Mouse (Mus musculus): ENCODE measurements around the gene Grm4. TPM values are rescaled to one million over a fixed set of nuclear protein-coding genes. Genes with fewer than 3 reads are reported as not detected.

Gene Grm4
- total RNA-seq, 2 experiments from 2014 or later: 0.08 to 0.24 TPM

DNA sequence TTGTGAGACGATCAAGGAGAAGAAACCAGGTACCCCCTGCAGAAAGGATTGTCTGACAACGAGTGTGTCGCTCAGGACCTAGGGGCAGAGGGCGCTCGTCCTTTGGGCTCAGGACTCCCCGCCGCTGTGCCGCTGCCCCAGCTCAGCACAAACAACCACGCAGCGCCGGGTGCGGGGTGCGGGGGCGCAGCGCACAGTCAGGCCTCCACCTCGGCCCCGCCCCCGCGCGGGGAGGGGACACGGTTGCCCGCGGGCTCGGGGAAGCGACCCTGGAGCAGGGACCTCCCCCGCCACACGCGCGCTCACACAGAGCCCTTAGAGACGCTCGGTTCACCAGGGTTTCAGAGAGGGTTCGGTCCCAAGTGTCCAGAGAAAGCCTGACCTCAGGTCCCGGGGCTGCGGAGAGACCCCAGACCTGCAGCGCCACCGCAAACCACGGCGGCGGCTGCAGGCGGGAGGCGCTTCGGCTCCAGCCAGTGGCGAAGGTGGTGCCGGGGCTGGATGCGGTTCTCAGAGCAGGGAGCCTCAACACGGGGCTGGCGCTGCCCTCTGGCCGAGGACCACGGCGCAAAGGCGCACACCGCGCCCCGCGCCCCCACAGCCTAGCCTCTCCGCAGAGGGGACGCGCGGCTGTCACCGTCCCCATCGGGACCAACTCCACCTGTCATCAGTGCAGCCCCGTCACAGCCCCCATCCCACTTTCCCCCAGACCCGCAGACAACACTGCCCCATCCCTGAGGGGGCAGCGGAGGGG is 9.2 kb downstream of the Grm4 start:
- DNase-seq: no peak

DNA sequence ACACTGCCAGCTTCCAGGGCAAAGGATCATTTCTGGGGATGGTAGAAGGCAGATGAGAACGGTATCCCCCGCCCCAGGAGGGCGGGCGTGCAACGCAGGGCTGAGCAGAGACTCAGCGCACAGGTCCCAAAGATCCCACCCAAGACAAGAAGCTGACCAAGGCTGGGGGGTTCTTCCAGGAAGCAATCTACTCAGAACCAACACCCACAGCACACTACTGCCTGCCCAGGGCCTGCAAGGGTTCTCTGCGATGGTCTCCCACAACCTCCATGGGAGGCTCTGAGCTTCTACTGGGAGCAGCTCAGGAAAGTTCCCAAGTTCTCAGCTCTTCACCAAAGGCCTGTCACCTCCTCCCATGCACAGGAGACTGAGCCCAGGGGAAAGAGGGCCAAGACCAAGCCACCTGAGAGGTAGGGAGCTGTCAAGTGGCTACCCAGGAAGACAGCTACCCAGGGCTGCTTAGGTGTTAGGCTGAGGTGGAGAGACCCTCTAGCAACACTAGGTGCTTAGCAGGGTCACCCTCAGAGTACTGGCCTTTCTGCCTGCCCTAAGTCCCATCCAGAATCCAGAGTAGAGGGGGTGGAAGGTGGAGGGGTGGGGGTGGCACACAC is 10.0 kb downstream of the Grm4 start:
- DNase-seq: no peak

DNA sequence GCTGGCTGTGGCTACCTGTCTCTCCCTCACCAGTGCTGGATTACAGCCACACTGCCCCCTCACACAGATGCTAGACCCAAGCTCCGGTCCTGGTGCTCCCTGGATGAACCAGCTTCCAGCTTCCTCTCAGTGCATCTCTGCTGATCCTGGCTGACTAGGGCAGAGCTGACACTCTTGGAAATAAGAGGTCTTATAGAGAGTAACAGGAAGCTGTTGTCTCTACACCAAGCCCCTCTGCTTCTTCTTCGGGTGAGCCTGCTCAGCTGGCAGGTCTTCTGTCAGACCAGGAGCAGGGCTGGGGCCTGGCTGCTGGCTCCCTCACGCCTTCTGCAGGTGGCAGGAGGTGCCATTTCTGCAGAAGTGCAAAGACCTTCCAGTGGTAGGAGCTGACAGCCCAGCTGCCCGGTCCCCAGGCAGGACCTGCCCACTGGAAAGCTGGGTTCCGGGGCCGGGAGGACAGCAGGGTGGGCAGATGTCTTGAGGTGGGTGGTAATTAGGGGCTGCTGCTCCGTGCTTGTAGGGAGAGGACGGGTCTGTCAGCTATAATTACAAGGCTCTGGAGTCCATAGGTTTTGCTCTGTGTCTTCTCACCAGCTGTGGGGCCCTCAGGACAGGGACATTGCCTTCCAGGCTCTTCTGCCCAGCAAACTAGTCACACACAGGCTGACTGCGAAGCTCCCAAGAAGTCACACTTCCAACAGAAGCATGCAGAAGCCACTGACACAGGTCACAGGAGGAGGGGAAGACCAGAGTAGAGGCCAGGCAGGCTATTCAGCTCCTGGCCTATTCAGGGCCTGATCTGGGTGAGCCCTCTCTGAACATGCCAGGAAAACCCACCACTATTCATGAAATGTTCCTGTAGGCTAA is 10.7 kb downstream of the Grm4 start:
- DNase-seq: no peak

DNA sequence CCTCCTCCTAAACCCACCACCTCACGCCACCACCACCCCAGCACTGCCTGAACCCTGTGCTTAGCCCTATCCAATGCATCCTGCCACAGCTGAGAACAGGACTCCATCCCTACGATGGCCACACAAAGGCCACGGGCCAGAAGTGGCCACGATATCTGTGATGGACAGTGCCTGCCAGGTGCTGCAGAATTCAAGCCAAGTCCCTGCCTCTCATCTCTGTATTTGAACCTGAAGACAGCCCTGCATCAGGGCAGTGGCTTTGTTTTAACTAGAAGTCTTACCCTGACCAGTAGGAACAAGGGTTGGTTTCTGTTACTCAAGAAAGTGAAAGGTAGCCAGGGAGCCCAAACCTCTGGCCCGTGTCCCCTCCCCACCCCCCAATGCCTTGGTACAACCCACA is 12.1 kb downstream of the Grm4 start:
- no peak for DNase-seq

DNA sequence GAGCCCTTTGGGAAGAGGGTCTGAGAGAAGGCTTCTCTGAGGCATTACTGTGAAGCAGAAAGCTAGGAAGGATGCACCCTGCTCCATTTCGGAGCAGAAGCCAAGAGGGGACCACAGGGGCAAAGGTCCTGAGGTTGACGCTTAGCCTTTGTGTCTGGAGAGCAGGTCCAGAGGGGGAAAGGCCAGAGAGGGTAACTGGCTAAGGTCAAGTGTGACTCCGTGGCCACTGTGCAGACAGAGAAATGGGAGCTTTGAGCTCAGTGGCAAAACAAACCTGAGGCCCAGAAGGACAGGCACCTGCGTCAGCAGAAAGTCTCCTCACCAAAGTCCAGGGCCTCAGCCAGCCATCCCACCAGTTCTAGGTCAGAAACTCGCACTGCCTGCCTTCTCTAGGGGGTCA is 12.7 kb downstream of the Grm4 start:
- DNase-seq: no peak

DNA sequence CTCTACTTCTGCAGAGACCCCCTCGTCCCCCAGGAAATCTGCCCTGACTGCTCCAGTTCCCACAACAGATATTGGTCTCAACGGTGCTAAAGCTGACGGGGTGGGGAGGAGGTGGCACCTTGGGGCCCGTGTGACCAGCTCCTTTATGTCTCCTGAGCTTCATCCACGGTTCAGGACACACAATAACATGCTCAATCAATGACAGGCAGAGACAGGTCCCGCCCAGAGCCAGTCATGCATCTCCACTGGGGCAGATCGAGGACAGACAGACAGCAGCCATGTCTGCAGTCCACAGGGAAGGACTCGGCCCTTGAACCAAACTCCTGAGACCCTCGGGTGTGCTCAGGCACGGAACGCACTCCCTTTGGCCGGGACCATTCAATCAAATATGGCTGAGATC is 13.2 kb downstream of the Grm4 start:
- DNase-seq: no peak

DNA sequence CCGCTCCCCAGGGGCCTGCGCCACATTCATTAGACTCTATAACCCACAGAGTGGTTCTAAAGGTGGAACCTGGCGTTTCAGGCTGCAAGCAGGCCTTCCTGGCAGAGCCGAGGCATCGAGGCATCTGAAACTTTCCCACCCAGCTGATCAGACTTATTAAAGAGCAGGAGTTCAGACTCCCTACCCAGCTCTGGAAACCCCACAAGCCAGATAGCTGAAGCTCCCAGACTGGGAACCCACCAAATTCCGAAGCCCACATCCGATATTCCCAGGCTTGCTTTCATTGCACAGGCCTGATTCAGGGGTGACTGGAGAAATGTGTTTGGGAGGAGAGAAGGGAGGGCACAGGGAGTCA is 13.6 kb downstream of the Grm4 start:
- no peak for DNase-seq

DNA sequence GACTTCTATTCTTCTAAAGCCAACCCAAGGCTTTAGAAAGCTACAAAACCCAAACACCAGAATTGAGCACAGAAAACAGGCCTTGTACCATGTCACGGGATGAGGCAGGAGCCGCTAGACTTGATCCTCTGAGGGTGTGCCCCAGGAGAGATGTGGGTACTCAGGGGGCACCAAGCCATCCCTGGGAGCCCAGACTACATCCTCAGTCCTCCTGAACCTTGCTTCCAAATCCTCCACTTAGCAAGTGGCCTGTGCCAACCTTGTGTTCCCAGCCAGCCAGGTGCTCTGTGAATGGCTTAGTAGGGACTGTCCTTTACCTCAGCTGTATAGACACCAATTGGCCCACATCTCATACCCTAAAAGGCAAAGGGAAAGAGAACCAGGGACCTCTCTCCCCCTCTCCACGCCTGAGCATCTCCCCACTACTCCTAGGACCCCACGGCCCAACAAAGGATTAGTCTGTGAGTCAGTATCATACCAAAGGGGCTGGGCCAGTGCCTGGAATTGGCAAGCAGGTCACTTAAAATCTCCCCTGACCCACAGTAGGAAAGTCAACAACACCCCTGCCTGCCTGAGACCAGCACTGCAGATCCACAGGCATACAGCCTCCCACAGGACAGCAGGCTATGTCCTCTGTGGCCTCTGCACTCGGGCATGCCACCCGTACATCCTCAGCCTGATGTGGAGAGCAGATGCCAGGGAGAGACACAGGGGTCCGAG is 14.2 kb downstream of the Grm4 start:
- no peak for DNase-seq

DNA sequence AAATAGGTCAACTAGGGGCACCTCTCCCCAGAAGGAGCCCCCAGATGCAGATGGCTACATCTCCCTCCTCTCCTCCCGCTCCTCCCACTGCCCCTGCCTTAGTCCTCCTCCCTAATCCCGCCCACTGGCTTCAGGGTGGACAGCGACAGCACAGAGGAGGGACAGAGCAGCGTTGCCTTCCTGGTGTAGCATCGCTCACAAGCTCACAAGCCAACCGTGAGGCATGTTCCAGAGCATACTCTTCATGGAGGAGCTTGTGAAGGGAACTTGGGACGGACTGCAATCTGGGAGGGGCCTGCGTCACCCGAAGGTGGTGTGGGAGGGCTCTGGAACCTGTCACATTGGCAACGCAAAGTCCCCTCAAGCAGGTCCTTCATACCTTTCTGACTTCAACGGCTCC is 14.8 kb downstream of the Grm4 start:
- DNase-seq: no peak

DNA sequence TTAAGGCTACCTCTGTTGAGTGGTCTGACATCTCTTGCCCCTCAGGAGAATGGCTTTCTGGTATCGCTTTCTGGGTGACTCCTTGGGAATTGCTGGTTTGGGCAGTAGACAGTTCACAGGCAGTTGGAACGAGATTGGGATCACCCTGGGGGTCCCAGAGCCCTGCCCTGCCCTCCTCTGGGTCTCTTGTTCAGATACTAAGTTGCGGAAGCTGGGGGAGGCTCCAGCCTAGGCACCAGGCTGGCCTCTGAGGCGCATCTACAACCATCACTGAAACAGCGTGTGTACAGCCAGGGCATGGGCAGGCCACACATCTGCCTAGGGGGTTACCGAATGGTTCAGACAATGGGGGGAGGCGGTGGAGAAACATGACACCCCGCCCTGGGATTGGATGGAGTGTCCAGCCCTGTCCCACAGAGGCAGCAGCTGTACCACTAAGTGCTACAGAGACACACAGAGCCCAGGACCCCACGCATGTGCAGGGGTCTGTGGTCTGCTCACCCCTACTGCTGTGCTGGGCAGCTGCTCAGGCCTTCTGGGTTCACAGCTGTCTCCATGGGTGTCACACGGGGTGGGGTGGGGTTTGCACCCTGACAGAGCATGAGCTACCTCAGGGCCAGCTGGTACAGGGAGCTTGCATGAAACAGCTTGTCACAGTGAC is 15.9 kb downstream of the Grm4 start:
- no peak for DNase-seq

DNA sequence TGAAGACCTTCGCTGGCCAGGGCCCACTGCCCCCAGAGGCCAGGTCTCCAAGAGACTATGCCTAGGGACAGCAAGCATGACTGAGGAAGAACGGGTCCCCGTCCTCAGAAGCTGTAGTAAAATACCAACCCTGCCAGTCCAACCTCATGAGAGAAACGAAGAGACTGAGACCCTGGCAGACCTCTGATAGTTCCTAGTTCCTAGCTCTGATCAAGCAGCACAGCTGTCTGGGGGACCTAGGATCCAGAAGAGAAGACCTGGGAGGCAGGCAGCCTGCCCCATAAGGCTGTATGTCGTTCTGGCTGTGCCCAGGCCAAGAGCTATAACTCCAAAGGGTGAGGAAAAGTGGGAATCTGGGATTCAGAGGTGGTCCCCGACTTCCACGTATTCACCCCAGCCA is 17.3 kb downstream of the Grm4 start:
- no peak for DNase-seq

DNA sequence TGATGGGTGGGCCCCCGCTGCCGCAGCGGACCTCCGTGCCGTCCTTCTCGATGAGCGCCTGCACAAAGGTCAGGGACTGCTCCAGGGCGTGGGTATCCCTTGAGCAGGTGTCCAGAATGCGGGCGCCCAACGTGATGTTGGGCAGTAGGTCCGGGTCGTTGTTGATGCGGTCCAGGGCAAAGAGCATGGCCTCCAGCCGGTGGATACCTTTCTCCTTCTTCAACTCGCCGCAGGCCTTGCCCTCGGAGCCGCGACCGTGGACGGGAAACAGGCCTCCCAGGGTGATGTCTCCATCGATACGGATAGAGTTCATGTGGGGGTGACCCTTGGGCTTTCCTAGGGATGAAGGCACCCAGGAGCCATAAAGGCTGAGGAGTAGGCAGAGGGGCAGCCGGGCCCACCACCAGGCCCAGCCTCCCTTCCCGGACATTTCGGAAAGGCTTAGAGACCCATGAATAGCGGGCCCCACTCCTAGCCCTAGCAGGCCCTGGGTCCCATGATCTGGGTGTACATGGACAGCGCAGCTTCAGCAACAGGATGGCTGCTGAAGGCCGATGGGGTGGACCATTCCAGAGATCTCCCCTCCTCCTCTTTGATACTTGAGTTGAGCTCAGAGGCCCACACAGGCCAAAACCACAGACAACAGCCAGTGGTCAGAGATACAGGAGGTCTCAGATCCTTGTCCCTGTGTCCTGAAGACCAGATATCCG is 18.3 kb downstream of the Grm4 start:
- DNase-seq: no peak

DNA sequence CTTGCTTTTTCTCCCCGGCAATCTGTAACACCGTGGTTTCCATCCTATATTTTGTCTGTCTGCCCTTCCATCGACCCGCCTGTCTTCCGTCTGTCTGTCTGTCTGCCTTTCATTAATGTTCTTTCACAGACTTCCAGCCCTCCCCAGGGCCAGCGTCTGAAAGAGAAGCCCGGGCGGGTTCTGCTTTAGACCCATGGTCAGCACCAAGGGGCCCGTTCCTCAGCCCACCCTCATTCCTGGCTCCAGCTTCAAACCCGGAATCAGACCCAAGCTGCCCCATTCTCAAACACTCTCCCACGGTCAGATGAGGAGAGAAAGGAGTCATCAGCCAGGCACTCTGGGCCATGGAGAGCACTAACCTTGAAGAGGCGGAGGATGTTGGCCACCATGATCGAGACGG is 18.9 kb downstream of the Grm4 start:
- DNase-seq: no peak

DNA sequence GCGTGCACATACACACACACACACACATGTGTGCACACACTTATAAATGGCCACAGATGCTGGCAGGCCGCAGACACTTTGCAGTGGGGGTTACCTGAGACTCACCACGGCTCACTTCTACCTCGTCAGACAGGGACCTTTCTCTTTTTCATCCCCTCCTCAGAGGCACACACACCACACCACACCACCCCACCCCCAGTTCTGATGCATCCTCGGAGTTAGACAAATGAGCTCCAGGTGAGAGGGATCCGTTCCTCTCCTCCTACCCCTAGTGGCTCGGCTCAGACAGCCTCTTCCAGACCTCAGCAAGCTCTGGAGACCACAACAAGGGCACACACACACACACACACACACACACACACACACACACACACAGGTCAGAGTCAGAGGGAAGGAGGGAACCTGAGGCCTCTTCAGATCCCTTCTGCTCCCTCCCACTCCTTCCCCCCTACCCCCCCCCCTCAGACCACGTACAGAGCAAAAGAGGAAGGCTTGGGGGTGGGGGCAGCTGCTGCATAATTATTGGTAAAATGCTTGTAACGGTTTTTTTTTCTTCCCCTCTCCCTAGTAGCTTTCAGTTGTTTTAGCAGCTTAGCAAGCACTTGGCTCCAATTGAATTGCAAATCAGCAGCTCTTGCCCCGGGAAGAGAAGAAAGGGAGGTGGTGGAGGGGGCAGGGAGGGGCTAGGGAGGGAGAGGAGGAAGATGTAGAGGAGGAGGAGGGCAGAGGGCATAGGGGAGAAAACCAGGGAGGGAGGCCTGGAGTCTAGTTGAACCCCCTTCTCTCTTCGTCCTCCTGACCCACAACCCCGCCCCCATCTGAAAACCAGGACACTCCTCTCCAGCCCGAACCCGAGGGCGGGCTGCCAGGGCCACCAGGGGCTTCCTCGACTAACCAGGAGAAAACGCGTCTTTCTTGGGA is 19.6 kb downstream of the Grm4 start:
- DNase-seq: no peak

DNA sequence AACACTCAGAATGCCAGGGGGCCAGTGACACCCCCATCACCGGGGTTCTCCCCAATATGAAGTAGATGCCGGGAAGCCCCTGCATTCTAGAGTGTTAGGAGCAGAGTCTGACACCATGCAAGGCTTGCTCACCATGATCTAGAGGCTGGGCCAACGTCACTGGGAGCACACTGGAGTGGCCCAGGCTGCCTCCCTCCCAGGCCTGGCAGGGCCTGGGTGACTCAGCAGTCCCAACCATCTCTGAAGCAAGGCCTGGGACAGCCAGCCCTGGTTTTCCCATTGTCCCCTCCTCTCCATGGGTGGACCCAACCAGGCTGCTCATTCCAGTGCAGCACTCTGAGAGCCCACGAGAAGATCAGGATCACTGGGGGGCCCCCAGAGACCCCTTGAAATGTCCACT is 20.4 kb downstream of the Grm4 start:
- no peak for DNase-seq

DNA sequence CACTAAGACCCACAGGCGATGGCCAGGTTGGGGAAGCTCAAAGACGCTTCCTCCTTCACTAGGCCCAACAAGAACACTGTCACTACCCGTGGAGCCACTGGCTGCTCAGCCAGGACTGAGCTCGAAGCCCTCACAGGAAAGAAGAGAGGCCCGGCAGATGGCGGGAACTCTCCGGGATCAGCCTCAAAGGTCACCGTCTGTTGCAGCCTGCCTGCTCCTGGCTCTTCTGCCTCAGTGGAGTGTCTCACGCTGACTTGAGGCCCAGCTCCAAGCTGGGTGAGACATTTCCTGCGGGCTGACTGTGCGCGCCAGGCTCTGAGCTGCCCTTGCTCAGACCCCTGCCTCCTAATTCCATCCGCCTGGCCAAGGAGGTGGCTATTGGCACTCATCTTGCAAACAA is 22.1 kb downstream of the Grm4 start:
- no peak for DNase-seq

DNA sequence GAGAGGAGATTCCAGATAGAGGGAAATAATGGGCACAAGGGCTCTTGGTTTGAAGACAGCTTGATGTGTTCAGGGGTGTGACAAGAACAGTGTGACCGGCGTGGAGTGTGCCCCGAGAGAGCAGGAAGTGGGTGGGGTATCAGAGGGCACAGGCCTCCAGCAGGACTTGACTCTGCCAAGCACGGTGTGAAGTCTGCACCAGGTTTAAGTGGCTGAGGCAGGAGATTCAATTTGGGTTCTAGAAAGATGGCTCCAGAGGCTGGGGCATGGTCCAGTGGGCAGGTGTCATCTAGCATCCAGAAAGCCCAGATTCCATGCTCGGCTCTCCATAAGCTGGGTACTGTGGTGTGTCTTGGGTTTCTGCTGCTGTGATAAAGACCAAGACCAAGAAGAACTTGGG is 23.4 kb downstream of the Grm4 start:
- no peak for DNase-seq

DNA sequence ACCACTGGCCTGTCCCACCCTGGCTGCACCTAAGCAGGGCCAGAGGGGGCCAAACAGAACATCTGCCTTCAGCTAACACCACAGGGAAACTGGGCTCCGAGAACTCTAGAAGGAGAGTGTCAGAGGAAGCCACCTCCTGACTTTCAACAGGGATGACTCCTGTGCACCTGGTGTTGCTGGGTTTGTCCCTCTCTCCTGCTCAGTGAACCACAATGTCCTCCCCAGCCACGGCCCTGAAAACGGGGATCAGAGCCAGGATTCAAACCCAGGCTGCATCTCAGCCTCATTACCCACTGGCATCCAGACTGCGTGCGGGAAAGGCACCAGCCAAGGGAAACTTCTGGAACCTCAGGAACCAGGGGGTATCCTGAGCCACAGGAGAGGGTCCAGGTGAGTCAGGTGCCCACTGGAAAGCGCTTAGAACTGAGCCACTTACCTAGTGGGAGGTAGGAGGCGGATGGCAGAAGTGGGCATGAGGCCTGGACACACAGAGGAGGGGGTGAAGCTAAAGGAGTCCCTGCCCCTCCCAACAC is 26.1 kb downstream of the Grm4 start:
- DNase-seq: no peak

DNA sequence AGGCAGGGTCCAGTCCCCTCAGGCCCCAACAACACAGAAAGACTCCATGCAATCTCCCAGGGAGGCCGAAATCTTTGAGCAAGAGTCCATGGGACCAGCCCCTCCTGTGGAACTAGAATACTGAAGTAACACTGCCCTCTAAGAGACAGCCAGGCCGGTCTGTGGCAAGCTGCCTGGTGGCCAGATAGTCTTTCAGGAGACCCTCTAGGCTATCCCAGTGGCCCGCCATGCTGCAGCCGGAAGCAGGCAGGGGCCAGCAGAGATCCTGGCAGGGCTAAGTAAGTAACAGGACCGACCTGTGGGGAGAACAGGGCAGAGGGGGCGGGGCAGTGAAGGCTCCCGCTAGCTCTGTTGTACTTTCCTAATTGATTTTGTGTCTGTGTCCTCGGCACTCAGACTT is 27.2 kb downstream of the Grm4 start:
- no peak for DNase-seq

DNA sequence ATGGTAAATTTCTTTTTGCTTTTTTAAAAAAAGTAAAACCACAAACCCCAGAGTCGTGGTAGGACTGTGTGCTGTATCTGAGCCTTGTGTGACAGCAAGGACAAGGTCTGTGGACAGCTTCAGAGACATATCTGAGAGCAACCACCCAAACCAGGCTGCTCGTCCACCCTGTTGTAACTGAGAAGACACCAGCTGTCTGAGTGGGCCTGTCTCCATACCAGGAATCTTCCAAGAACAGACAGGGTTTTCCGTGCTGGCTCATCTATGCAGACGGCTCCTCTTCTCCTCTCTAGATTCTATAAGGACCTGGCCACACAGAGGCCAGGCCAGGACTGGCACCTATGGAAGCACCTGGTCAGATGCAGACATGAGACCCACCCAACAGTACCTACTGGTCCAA is 27.8 kb downstream of the Grm4 start:
- no peak for DNase-seq
